Mouse (Mus musculus): ENCODE results near the gene Immp2l. TPM values are rescaled to one million over a fixed set of nuclear protein-coding genes. Genes with fewer than 3 reads are reported as not detected.

Immp2l gene
- total and polyA plus RNA-seq, 2 experiments: 35.8 to 133 TPM

GRCm38 (mm10) chr12:41224538-41224937 is 200.6 kb downstream of the Immp2l start:
- Histone ChIP-seq H3K36me3 (ENCODE audit: control insufficient read depth, insufficient read depth, low read length) (no peaks in the 10 kb centered on the region), H3K27ac (replicated peaks; ENCODE audit: insufficient read depth, low read depth, low read length) (no peak overlapping the region), H3K79me2 (ENCODE audit: control insufficient read depth, insufficient read depth, low read length) (no peaks in the 10 kb centered on the region; the same call in 1 of the 2 replicates), H3K4me3 (ENCODE audit: insufficient read depth, low read depth, low read length) (no peak overlapping the region), H3K4me1 (ENCODE audit: control insufficient read depth, insufficient read depth, low read length) (no peaks in the 10 kb centered on the region), H3K9ac (ENCODE audit: low read depth, low read length) (no peak overlapping the region), H3K27me3 (ENCODE audit: control insufficient read depth, insufficient read depth, low read length) (no peaks in the 10 kb centered on the region)
- DNase-seq (ENCODE audit: extremely low read depth, low read depth, low spot score): no peak
- WGBS: 93% methylated on average over 4 of the region's 4 CpGs
- no peak for TF ChIP-seq POLR2A (IDR thresholded peaks at IDR 0.05; ENCODE audit: extremely low read depth, insufficient read depth, low read length)
- TF ChIP-seq CTCF (IDR thresholded peaks at IDR 0.05; ENCODE audit: low read depth, low read length): no peak

GRCm38 (mm10) chr12:41231966-41232365 is 208.1 kb downstream of the Immp2l start:
- H3K9ac ChIP-seq (ENCODE audit: low read depth, low read length): no peak overlapping the region
- H3K36me3 ChIP-seq (ENCODE audit: control insufficient read depth, insufficient read depth, low read length): no peaks in the 10 kb centered on the region
- H3K79me2 ChIP-seq (ENCODE audit: control insufficient read depth, insufficient read depth, low read length): no peaks in the 10 kb centered on the region
- 72% methylated on average over 2 of the region's 2 CpGs for WGBS
- H3K27ac ChIP-seq (replicated peaks; ENCODE audit: insufficient read depth, low read depth, low read length): no peak overlapping the region
- H3K27me3 ChIP-seq (ENCODE audit: control insufficient read depth, insufficient read depth, low read length): no peaks in the 10 kb centered on the region
- no peaks in the 10 kb centered on the region for H3K4me1 ChIP-seq (ENCODE audit: control insufficient read depth, insufficient read depth, low read length)
- H3K4me3 ChIP-seq (ENCODE audit: insufficient read depth, low read depth, low read length): no peak overlapping the region
- no peak for TF ChIP-seq CTCF (IDR thresholded peaks at IDR 0.05; ENCODE audit: low read depth, low read length)
- no peak for TF ChIP-seq POLR2A (IDR thresholded peaks at IDR 0.05; ENCODE audit: extremely low read depth, insufficient read depth, low read length)
- DNase-seq (ENCODE audit: extremely low read depth, low read depth, low spot score): no peak

- Histone ChIP-seq H3K27ac (replicated peaks; ENCODE audit: insufficient read depth, low read depth, low read length) (no peak overlapping the region), H3K9ac (ENCODE audit: low read depth, low read length) (no peak overlapping the region), H3K4me3 (ENCODE audit: insufficient read depth, low read depth, low read length) (no peak overlapping the region), H3K36me3 (ENCODE audit: control insufficient read depth, insufficient read depth, low read length) (no peaks in the 10 kb centered on the region), H3K4me1 (ENCODE audit: control insufficient read depth, insufficient read depth, low read length) (peaks cover 3% of the 10 kb centered on the region; the same call in 1 of the 2 replicates), H3K27me3 (ENCODE audit: control insufficient read depth, insufficient read depth, low read length) (no peaks in the 10 kb centered on the region), H3K79me2 (ENCODE audit: control insufficient read depth, insufficient read depth, low read length) (no peaks in the 10 kb centered on the region)
- TF ChIP-seq CTCF (IDR thresholded peaks at IDR 0.05; ENCODE audit: low read depth, low read length) (no peak), POLR2A (IDR thresholded peaks at IDR 0.05; ENCODE audit: extremely low read depth, insufficient read depth, low read length) (no peak)
- WGBS: 83% methylated on average over 3 of the region's 3 CpGs
- DNase-seq (ENCODE audit: extremely low read depth, low read depth, low spot score): no peak
Observed at GRCm38 (mm10) chr12:41237880-41238279, 214.0 kb downstream of the Immp2l start.

GRCm38 (mm10) chr12:41241221-41241620 is 217.3 kb downstream of the Immp2l start:
- H3K36me3 ChIP-seq (ENCODE audit: control insufficient read depth, insufficient read depth, low read length): no peaks in the 10 kb centered on the region
- no peak overlapping the region for H3K9ac ChIP-seq (ENCODE audit: low read depth, low read length)
- TF ChIP-seq POLR2A (IDR thresholded peaks at IDR 0.05; ENCODE audit: extremely low read depth, insufficient read depth, low read length) (no peak), CTCF (IDR thresholded peaks at IDR 0.05; ENCODE audit: low read depth, low read length) (no peak)
- DNase-seq (ENCODE audit: extremely low read depth, low read depth, low spot score): no peak
- H3K4me3 ChIP-seq (ENCODE audit: insufficient read depth, low read depth, low read length): no peak overlapping the region
- H3K4me1 ChIP-seq (ENCODE audit: control insufficient read depth, insufficient read depth, low read length): peaks cover 3% of the 10 kb centered on the region; the same call in 1 of the 2 replicates
- 84% methylated on average over 2 of the region's 2 CpGs for WGBS
- no peaks in the 10 kb centered on the region for H3K27me3 ChIP-seq (ENCODE audit: control insufficient read depth, insufficient read depth, low read length)
- no peaks in the 10 kb centered on the region for H3K79me2 ChIP-seq (ENCODE audit: control insufficient read depth, insufficient read depth, low read length)
- no peak overlapping the region for H3K27ac ChIP-seq (replicated peaks; ENCODE audit: insufficient read depth, low read depth, low read length)

- WGBS: 100% methylated on average over 1 of the region's 1 CpGs
- no peak overlapping the region for H3K27ac ChIP-seq (replicated peaks; ENCODE audit: insufficient read depth, low read depth, low read length)
- H3K79me2 ChIP-seq (ENCODE audit: control insufficient read depth, insufficient read depth, low read length): peaks cover 4% of the 10 kb centered on the region; the same call in 1 of the 2 replicates
- no peak overlapping the region for H3K9ac ChIP-seq (ENCODE audit: low read depth, low read length)
- TF ChIP-seq CTCF (IDR thresholded peaks at IDR 0.05; ENCODE audit: low read depth, low read length) (no peak), POLR2A (IDR thresholded peaks at IDR 0.05; ENCODE audit: extremely low read depth, insufficient read depth, low read length) (no peak)
- H3K4me3 ChIP-seq (ENCODE audit: insufficient read depth, low read depth, low read length): no peak overlapping the region
- no peaks in the 10 kb centered on the region for H3K27me3 ChIP-seq (ENCODE audit: control insufficient read depth, insufficient read depth, low read length)
- peaks cover 3% of the 10 kb centered on the region; the same call in 1 of the 2 replicates for H3K4me1 ChIP-seq (ENCODE audit: control insufficient read depth, insufficient read depth, low read length)
- H3K36me3 ChIP-seq (ENCODE audit: control insufficient read depth, insufficient read depth, low read length): no peaks in the 10 kb centered on the region
- DNase-seq (ENCODE audit: extremely low read depth, low read depth, low spot score): no peak
Observed at GRCm38 (mm10) chr12:41248254-41248653, 224.4 kb downstream of the Immp2l start.

GRCm38 (mm10) chr12:41250123-41250522 is 226.2 kb downstream of the Immp2l start:
- H3K36me3 ChIP-seq (ENCODE audit: control insufficient read depth, insufficient read depth, low read length): no peaks in the 10 kb centered on the region
- no peak overlapping the region for H3K4me3 ChIP-seq (ENCODE audit: insufficient read depth, low read depth, low read length)
- peaks cover 4% of the 10 kb centered on the region; the same call in 1 of the 2 replicates for H3K79me2 ChIP-seq (ENCODE audit: control insufficient read depth, insufficient read depth, low read length)
- DNase-seq (ENCODE audit: extremely low read depth, low read depth, low spot score): no peak
- H3K4me1 ChIP-seq (ENCODE audit: control insufficient read depth, insufficient read depth, low read length): peaks cover 3% of the 10 kb centered on the region; the same call in 1 of the 2 replicates
- H3K9ac ChIP-seq (ENCODE audit: low read depth, low read length): no peak overlapping the region
- H3K27me3 ChIP-seq (ENCODE audit: control insufficient read depth, insufficient read depth, low read length): no peaks in the 10 kb centered on the region
- WGBS: 84% methylated on average over 3 of the region's 3 CpGs
- TF ChIP-seq POLR2A (IDR thresholded peaks at IDR 0.05; ENCODE audit: extremely low read depth, insufficient read depth, low read length) (no peak), CTCF (IDR thresholded peaks at IDR 0.05; ENCODE audit: low read depth, low read length) (no peak)
- no peak overlapping the region for H3K27ac ChIP-seq (replicated peaks; ENCODE audit: insufficient read depth, low read depth, low read length)

Data from liver, adult 2 months (tissue).